Mouse (Mus musculus): ENCODE data around the gene Rasgef1b. TPM values are rescaled to one million over a fixed set of nuclear protein-coding genes. Genes with fewer than 3 reads are reported as not detected.

Rasgef1b gene
- polyA plus RNA-seq, 1 experiment = 0.26 TPM

DNA sequence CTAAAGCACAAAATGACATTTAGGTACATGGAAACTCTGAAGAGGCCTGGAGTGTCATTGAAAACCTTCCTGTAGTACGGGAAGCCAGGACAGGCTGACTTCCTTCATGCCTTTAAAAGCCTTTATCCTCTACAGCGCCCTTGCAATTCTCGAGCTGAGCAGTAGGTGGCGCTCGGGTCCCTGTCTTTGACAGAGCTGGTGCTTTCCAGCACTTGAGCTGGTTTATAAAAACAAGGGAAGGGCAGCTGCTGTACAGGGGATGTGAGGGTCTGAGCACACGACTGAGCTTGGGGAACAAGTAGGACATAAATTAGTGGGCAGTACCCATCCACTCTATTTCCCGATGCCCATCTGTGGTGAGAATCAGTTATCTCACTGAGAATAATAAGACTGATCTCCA lies 480.4 kb downstream of the Rasgef1b start:
- H3K79me2 ChIP-seq (ENCODE audit: control insufficient read depth, insufficient read depth) = no peaks in the 10 kb centered on the region
- no peak overlapping the region for H3K4me3 ChIP-seq
- no peak overlapping the region for H3K4me2 ChIP-seq (ENCODE audit: low read depth)
- no peak overlapping the region for H3ac ChIP-seq (ENCODE audit: control insufficient read depth, insufficient read length)
- TF ChIP-seq E2F4 (IDR thresholded peaks at IDR 0.05; ENCODE audit: insufficient read depth) = no peak
- no peak for TF ChIP-seq SRF (IDR thresholded peaks at IDR 0.05; ENCODE audit: control insufficient read depth, insufficient read length, low read depth)
- TF ChIP-seq CEBPB (IDR thresholded peaks at IDR 0.05; ENCODE audit: insufficient read depth, poor library complexity, severe bottlenecking) = no peak
- no peak for TF ChIP-seq POLR2A (IDR thresholded peaks at IDR 0.05; ENCODE audit: insufficient read length, low read depth)
- no peak for TF ChIP-seq POLR2AphosphoS2 (IDR thresholded peaks at IDR 0.05; ENCODE audit: insufficient read length, low read depth)
- no peak for TF ChIP-seq TCF3 (IDR thresholded peaks at IDR 0.05; ENCODE audit: insufficient read length, low read depth)
- peaks cover 7% of the 10 kb centered on the region for H3K27me3 ChIP-seq (ENCODE audit: control insufficient read depth, insufficient read depth, insufficient read length)
- H3K36me3 ChIP-seq (ENCODE audit: control insufficient read depth, insufficient read depth) = no peaks in the 10 kb centered on the region

DNA sequence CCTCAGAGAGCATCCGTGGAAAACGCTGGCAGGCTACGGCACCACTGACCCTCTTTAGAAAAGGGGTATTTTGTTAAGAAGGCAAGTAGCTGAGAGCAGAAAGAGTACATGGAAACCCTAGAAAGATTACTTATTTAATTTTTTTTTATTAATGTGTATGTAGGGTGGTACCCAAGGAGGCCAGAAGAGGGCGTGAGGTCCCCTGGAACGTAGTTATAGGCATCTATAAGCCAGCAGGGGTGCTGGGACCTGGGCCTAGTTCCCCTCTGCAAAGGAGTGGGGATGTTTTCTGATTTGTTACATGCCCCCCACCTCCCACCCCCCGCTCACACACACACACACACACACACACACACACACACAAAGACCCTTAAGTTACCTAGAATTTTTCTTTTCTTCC lies 480.9 kb downstream of the Rasgef1b start:
- Histone ChIP-seq H3K27me3 (ENCODE audit: control insufficient read depth, insufficient read depth, insufficient read length) (peaks cover 7% of the 10 kb centered on the region), H3K4me2 (ENCODE audit: low read depth) (no peak overlapping the region), H3K4me3 (no peak overlapping the region), H3K79me2 (ENCODE audit: control insufficient read depth, insufficient read depth) (no peaks in the 10 kb centered on the region), H3K36me3 (ENCODE audit: control insufficient read depth, insufficient read depth) (no peaks in the 10 kb centered on the region), H3ac (ENCODE audit: control insufficient read depth, insufficient read length) (no peak overlapping the region)
- no peak for TF ChIP-seq TCF12 (IDR thresholded peaks at IDR 0.05; ENCODE audit: insufficient read depth, poor library complexity, severe bottlenecking)
- no peak for TF ChIP-seq E2F4 (IDR thresholded peaks at IDR 0.05; ENCODE audit: insufficient read depth)
- TF ChIP-seq REST (IDR thresholded peaks at IDR 0.05; ENCODE audit: insufficient read depth, insufficient read length) = no peak
- no peak for TF ChIP-seq MAX (IDR thresholded peaks at IDR 0.05; ENCODE audit: low read depth)
- no peak for TF ChIP-seq POLR2A (IDR thresholded peaks at IDR 0.05; ENCODE audit: insufficient read length, low read depth)
- no peak for TF ChIP-seq MYOD1 (IDR thresholded peaks at IDR 0.05; ENCODE audit: control insufficient read depth in 1 of 3, insufficient read length in 2 of 3, low read depth in 2 of 3)
- TF ChIP-seq CEBPB (IDR thresholded peaks at IDR 0.05; ENCODE audit: insufficient read depth, poor library complexity, severe bottlenecking) = no peak
- TF ChIP-seq SRF (IDR thresholded peaks at IDR 0.05; ENCODE audit: control insufficient read depth, insufficient read length, low read depth) = no peak
- TF ChIP-seq POLR2AphosphoS2 (IDR thresholded peaks at IDR 0.05; ENCODE audit: insufficient read length, low read depth) = no peak
- no peak for TF ChIP-seq MYOG (IDR thresholded peaks at IDR 0.05; ENCODE audit: control insufficient read depth in 1 of 3, insufficient read depth in 1 of 3, insufficient read length in 2 of 3, low read depth in 2 of 3)
- no peak for TF ChIP-seq TCF3 (IDR thresholded peaks at IDR 0.05; ENCODE audit: insufficient read length, low read depth)
- no peak for TF ChIP-seq USF1 (IDR thresholded peaks at IDR 0.05; ENCODE audit: low read depth)

DNA sequence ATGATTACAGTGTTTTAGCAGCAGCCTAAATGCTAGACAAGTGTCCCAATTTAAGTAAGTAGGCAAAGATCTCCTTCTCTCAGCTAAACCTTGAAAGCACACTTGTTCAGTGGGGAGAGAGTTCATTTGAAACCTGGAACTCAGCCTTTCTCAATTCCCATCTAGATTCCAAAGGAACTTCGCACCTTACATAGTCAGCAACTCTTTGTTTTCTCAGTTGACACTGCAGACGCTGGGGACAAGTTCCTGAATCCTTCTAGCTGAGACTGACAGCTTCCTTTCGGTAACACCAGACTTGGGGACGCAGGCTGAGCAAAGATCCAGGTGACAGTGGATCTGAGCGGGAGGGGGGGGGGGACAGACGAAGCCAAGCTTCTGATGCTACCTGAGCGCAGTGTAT lies 481.4 kb downstream of the Rasgef1b start:
- H3K4me3 ChIP-seq = no peak overlapping the region
- H3K36me3 ChIP-seq (ENCODE audit: control insufficient read depth, insufficient read depth) = no peaks in the 10 kb centered on the region
- TF ChIP-seq E2F4 (IDR thresholded peaks at IDR 0.05; ENCODE audit: insufficient read depth) (no peak), MAX (IDR thresholded peaks at IDR 0.05; ENCODE audit: low read depth) (no peak), TCF3 (IDR thresholded peaks at IDR 0.05; ENCODE audit: insufficient read length, low read depth) (no peak), TCF12 (IDR thresholded peaks at IDR 0.05; ENCODE audit: insufficient read depth, poor library complexity, severe bottlenecking) (no peak), USF1 (IDR thresholded peaks at IDR 0.05; ENCODE audit: low read depth) (no peak), REST (IDR thresholded peaks at IDR 0.05; ENCODE audit: insufficient read depth, insufficient read length) (no peak), POLR2A (IDR thresholded peaks at IDR 0.05; ENCODE audit: insufficient read length, low read depth) (no peak), CEBPB (IDR thresholded peaks at IDR 0.05; ENCODE audit: insufficient read depth, poor library complexity, severe bottlenecking) (no peak), MYOD1 (IDR thresholded peaks at IDR 0.05; ENCODE audit: control insufficient read depth in 1 of 3, insufficient read length in 2 of 3, low read depth in 2 of 3) (no peak), MYOG (IDR thresholded peaks at IDR 0.05; ENCODE audit: control insufficient read depth in 1 of 3, insufficient read depth in 1 of 3, insufficient read length in 2 of 3, low read depth in 2 of 3) (no peak)
- peaks cover 7% of the 10 kb centered on the region for H3K27me3 ChIP-seq (ENCODE audit: control insufficient read depth, insufficient read depth, insufficient read length)
- H3K4me2 ChIP-seq (ENCODE audit: low read depth) = no peak overlapping the region
- H3ac ChIP-seq (ENCODE audit: control insufficient read depth, insufficient read length) = no peak overlapping the region
- no peaks in the 10 kb centered on the region for H3K79me2 ChIP-seq (ENCODE audit: control insufficient read depth, insufficient read depth)

DNA sequence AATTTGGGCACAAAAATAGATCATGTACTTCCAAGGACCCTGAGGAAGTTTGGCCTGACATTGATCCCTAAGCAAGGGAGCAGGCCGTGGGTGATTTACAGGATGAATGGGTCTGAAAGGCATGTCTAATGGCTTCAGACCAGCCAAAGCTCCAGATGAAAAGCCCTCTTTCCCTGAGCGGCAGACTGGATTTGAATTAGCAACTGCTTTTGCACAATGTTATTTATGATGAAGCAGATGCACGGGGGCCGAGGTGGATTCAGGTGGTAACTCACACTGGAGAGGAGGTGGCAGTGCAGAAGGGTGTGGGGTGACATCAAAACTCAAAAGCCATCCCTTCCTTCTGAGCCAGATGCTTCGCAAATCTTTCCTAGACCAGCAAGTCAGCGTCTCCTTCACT lies 481.9 kb downstream of the Rasgef1b start:
- TF ChIP-seq TCF3 (IDR thresholded peaks at IDR 0.05; ENCODE audit: insufficient read length, low read depth) = no peak
- no peak for TF ChIP-seq REST (IDR thresholded peaks at IDR 0.05; ENCODE audit: insufficient read depth, insufficient read length)
- TF ChIP-seq TCF12 (IDR thresholded peaks at IDR 0.05; ENCODE audit: insufficient read depth, poor library complexity, severe bottlenecking) = no peak
- no peak for TF ChIP-seq MAX (IDR thresholded peaks at IDR 0.05; ENCODE audit: low read depth)
- TF ChIP-seq E2F4 (IDR thresholded peaks at IDR 0.05; ENCODE audit: insufficient read depth) = no peak
- TF ChIP-seq USF1 (IDR thresholded peaks at IDR 0.05; ENCODE audit: low read depth) = no peak
- TF ChIP-seq POLR2AphosphoS2 (IDR thresholded peaks at IDR 0.05; ENCODE audit: insufficient read length, low read depth) = no peak
- no peak overlapping the region for H3K4me3 ChIP-seq
- no peak overlapping the region for H3K4me2 ChIP-seq (ENCODE audit: low read depth)

DNA sequence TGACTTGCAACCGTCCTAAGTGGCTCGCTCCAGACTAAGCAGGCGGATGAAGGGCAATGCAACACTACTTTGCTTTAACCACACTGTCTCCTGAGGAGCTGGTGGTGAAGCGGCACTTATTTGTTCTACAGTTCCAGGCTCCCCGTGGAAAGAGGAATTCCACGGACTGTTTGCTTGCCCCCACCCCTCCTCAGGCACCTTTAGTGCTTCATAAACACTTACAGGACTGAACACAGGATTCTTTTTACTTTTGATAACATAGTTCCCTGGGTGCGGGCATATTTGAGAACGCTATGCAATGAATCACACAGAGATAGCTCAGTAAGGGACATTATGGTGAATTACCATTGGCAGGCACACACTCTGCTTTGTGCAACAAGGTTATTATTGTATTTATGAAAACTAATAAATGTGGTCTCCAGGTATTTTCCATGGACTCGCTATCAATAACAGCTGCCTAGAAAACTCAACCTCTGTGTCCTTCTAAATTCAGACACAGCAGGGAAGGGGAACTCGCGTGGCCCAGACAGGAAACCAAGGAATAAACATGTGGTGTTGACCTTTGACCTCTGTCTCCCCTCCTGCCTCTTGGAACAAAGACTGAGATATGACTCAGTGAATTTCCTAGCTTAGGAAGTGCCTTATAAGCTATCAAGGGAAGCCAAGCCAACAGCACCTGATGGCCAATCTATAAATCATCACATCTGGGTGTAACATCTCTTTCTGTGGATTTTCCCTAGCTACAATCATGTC lies 486.7 kb downstream of the Rasgef1b start:
- peaks cover 5% of the 10 kb centered on the region for H3K27me3 ChIP-seq (ENCODE audit: control insufficient read depth, insufficient read depth, insufficient read length)
- TF ChIP-seq MAX (IDR thresholded peaks at IDR 0.05; ENCODE audit: low read depth) = no peak
- H3K4me3 ChIP-seq = no peak overlapping the region
- H3ac ChIP-seq (ENCODE audit: control insufficient read depth, insufficient read length) = no peak overlapping the region
- no peak overlapping the region for H3K4me2 ChIP-seq (ENCODE audit: low read depth)
- H3K79me2 ChIP-seq (ENCODE audit: control insufficient read depth, insufficient read depth) = no peaks in the 10 kb centered on the region
- H3K36me3 ChIP-seq (ENCODE audit: control insufficient read depth, insufficient read depth) = no peaks in the 10 kb centered on the region

More for the DNA sequence above, 481.9 kb downstream of the Rasgef1b start:
- H3K27me3 ChIP-seq (ENCODE audit: control insufficient read depth, insufficient read depth, insufficient read length) = peaks cover 7% of the 10 kb centered on the region
- H3ac ChIP-seq (ENCODE audit: control insufficient read depth, insufficient read length) = no peak overlapping the region
- no peaks in the 10 kb centered on the region for H3K36me3 ChIP-seq (ENCODE audit: control insufficient read depth, insufficient read depth)
- H3K79me2 ChIP-seq (ENCODE audit: control insufficient read depth, insufficient read depth) = no peaks in the 10 kb centered on the region
